Mouse (Mus musculus) cortical plate, adult 2 months (tissue): Measurements from ENCODE around the gene Lekr1.

Experiments used
- CTCF ChIP-seq: fragments of 200-500 bp; IDR thresholded peaks from 2 replicates; pipeline ENCODE4 v1.5.1; 2011; ENCODE audit warnings: mild to moderate bottlenecking, control low read depth, low read length; ENCODE audit not compliant: insufficient read depth; ENCODE audit errors: extremely low read depth
- POLR2A ChIP-seq: fragments of 200-500 bp; IDR thresholded peaks from 2 replicates; pipeline ENCODE4 v1.6.1; 2011; ENCODE audit warnings: mild to moderate bottlenecking, low read length, control low read depth; ENCODE audit not compliant: insufficient read depth; ENCODE audit errors: extremely low read depth

GRCm38 (mm10) chr3:65860903-65861302 lies 194.9 kb downstream of the Lekr1 start:
- TF ChIP-seq CTCF (no peak), POLR2A (no peak)
